Mouse (Mus musculus) induced T-regulatory cell, adult 2 months (primary cell): Measurements from ENCODE around the gene Clstn1.

Source experiments
- DNase-seq: peaks from one replicate; pipeline ENCODE4 v3.0.0-alpha.2; 2012; ENCODE audit warnings: low read depth

Clstn1 gene

GRCm38 (mm10) chr4:149567432-149568026, 18.7 kb upstream of the Clstn1 start:
- no peak for DNase-seq

- DNase-seq = no peak
These were observed 17.6 kb upstream of the Clstn1 start for GRCm38 (mm10) chr4:149568622-149569021.

- no peak for DNase-seq
These were observed 16.3 kb upstream of the Clstn1 start for GRCm38 (mm10) chr4:149569781-149570497.

GRCm38 (mm10) chr4:149570498-149570863, 15.8 kb upstream of the Clstn1 start:
- no peak for DNase-seq

GRCm38 (mm10) chr4:149571209-149571608, 15.1 kb upstream of the Clstn1 start:
- no peak for DNase-seq

GRCm38 (mm10) chr4:149571651-149572149, 14.6 kb upstream of the Clstn1 start:
- no peak for DNase-seq

- no peak for DNase-seq
These were observed 13.8 kb upstream of the Clstn1 start for GRCm38 (mm10) chr4:149572446-149572845.

GRCm38 (mm10) chr4:149572851-149573250, 13.4 kb upstream of the Clstn1 start:
- DNase-seq = no peak

GRCm38 (mm10) chr4:149574391-149574821, 11.9 kb upstream of the Clstn1 start:
- DNase-seq = no peak

GRCm38 (mm10) chr4:149576061-149576460, 10.2 kb upstream of the Clstn1 start:
- DNase-seq = no peak

- DNase-seq = no peak
These were observed 9.2 kb upstream of the Clstn1 start for GRCm38 (mm10) chr4:149576993-149577548.

- no peak for DNase-seq
These were observed 8.1 kb upstream of the Clstn1 start for GRCm38 (mm10) chr4:149578085-149578681.

GRCm38 (mm10) chr4:149578831-149579230, 7.4 kb upstream of the Clstn1 start:
- DNase-seq = no peak

GRCm38 (mm10) chr4:149585236-149585635, 1.0 kb upstream of the Clstn1 start:
- no peak for DNase-seq

- DNase-seq = peak; percentile 33
These were observed 721 bp downstream of the Clstn1 start for GRCm38 (mm10) chr4:149586783-149587595.

GRCm38 (mm10) chr4:149587596-149588168, 1.4 kb downstream of the Clstn1 start:
- peak; percentile 21 for DNase-seq

GRCm38 (mm10) chr4:149590200-149590599, 3.9 kb downstream of the Clstn1 start:
- peak; percentile 26 for DNase-seq

- DNase-seq = no peak
These were observed 5.2 kb downstream of the Clstn1 start for GRCm38 (mm10) chr4:149591486-149591885.

- DNase-seq = no peak
These were observed 8.8 kb downstream of the Clstn1 start for GRCm38 (mm10) chr4:149594913-149595581.

- no peak for DNase-seq
These were observed 11.5 kb downstream of the Clstn1 start for GRCm38 (mm10) chr4:149597641-149598208.

- DNase-seq = no peak
These were observed 13.3 kb downstream of the Clstn1 start for GRCm38 (mm10) chr4:149599549-149599948.
